Mouse (Mus musculus) embryonic stem cell, embryonic (primary cell): ENCODE data around the gene Smc4.
"Not testable (repeated sequence)": the region's sequence is repeated elsewhere in the genome, so short reads cannot be mapped to it uniquely, and the experiment has no call there.

Experiments used
- CTCF ChIA-PET, 4 experiments: fragments of 300-600 bp in 2 of 4; fragments of 350-600 bp in 2 of 4; sonication (Branson Sonifier 250); formaldehyde crosslinking; loops; one replicate each; lab custom pipeline; 2022; ENCODE audit warnings: inconsistent platforms in 2 of 4; lab: Charles Lee
- POLR2A ChIA-PET, 4 experiments: fragments of 300-600 bp in 2 of 4; fragments of 350-600 bp in 2 of 4; sonication (Branson Sonifier 250); formaldehyde crosslinking; loops; one replicate each; lab custom pipeline; 2022; ENCODE audit warnings: antibody characterized with exemption in 4 of 4, inconsistent platforms in 1 of 4; lab: Charles Lee

Gene Smc4

DNA sequence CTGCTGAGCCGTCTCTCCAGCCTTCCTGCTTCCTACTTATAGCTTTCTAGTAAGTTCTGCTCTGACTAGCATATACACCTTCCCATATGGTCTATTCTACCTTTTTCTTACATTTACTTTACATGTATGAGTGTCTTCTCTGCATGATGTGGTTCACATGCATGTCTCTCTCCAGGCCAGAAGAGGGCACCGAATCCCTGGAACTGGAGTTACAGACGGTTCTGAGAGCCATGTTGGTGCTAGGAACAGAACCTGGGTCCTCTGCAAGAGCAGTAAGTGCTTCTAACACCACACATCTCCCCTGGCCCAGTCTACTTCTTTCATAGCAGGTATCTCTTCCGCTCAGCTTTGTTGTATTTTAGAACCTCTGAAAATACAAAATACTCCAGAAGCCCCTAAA lies 1.8 kb upstream of the Smc4 start:
- ChIA-PET CTCF (interaction anchor here in 2 of 4 experiments (0.6 to 0.9 kb wide), 3 partner anchors 18 to 808 kb away, joined by 3 to 5 read pairs (median 4); no protein-coding TSS in a partner anchor), POLR2A (interaction anchor here in 2 of 4 experiments (0.6 to 6.7 kb wide), 6 partner anchors 8 to 512 kb away, joined by 3 to 43 read pairs (median 6); partner anchors contain the start of gene Trim59 (in 1 of the 2))

DNA sequence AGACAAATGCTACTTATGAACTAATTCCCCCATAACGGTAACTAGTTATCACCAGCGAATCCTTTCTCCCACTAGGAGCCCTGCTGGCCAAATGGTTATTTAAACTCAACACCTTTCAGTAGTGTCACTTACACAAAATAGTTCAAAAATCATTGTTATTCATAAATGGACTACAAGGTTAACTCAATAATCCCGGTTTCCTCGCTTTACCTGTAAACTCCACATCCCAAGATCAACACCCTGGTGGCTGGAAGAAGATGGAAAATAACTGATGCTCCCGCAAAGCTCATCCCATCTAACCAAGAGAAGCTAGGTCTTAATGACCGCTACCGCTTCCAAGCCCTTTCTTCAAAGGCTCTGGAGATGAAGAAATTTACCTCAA lies 492 bp upstream of the Smc4 start:
- ChIA-PET POLR2A (interaction anchor here in 3 of 4 experiments (0.6 to 6.7 kb wide), 30 partner anchors 8 to 469 kb away, joined by 3 to 48 read pairs (median 5); partner anchors contain the start of genes Kpna4 (in 2 of the 3) and Trim59 (in 2 of the 3)), CTCF (interaction anchor here in 1 of 4 experiments (1.0 kb wide), 1 partner anchor 16 kb away, joined by 3 read pairs; no protein-coding TSS in a partner anchor)

DNA sequence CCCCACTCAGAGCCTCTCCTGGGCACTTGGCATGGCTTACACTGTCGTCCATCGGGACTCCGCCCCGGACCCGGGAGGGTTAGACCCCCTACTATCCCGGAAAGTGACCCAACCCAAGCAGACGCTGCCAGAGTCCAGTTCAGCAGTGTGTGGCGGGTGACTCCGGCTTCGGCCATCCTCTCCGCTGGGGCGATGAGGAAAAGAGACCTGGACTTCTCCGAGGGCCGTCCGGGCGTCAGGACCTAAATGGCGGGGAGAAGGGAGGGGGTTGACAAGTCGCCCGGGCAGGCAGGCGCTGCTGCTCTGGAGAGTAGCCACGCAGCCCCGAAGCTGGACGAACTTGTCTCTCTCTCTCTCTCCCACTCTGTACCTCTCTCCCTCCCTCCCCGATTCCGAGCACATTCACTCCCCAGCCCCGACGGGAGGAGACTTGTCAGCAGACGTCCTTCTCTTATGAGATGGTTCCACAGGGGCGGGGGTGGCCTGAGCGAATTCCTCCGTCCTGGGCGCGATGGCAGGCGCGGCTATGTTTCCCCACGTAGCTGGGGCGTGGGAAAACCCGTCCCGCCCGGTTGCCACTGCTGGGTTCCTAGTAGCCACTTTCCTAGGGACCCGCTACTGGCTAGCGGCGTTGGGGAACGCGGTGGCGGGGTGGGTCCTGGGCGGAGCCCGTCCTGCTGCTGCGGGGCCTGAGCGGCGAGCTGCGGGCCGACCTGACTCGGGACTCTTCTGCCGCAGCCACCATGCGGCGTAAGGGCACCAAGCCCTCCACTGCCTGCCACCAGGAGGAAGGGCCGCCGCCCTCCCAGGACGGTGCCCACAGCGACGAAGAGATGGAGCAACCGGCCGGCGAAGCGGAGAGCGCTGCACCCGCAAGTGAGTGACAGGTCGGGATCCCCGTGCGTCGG lies 1.1 kb downstream of the Smc4 start:
- POLR2A ChIA-PET = interaction anchor here in 3 of 4 experiments (0.6 to 6.7 kb wide), 40 partner anchors 8 to 716 kb away, joined by 3 to 48 read pairs (median 6); partner anchors contain the start of genes Kpna4 (in 3 of the 3), Trim59 (in 3 of the 3), Nmd3 (in 1 of the 3) and Ppm1l (in 1 of the 3)
- CTCF ChIA-PET = no interaction called here

DNA sequence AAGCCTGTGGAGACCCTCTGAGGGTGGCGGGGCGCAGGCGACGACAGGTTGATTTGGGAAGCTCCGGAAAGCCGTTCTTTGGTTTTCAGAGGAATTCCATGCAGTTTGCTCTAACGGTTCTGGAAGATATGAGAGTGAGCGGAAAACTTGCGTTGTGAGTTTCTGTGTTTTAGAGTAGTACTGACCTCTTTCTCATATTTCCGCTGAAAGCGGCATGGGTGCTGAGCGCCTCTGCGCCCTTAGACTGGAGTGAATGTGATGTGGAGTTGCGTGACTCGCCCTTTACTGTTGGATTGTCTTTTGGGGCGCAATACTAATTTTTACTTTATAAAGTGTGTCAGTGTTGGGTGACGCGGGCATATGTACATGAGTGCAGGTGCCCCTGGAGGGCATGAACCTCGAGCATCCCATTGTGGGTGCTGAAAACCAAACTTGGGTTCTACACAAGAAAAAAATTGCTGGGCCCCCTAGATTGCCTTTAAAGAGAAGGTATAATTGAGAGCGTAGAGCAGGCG lies 1.8 kb downstream of the Smc4 start:
- CTCF ChIA-PET = interaction anchor here in 1 of 4 experiments (1.4 kb wide), 1 partner anchor 14 kb away, joined by 4 read pairs; no protein-coding TSS in a partner anchor

DNA sequence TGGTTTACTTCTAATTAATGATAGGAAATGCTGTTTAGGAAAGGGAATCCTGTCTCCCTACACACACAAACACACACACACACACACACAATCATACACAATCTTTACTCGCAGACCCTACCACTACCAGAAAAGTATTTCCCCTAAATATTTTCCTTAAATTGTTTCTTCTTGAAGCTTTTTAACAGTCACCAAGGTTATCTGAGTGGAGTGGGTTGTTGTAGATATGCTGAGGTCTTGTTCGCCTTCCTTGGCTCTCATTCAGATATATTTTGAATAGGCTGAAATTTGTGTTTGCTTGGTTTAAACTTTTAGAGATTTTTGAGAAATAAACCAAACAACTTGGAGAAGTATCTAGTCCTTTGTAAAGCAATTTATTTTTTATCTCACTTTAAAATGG lies 4.3 kb downstream of the Smc4 start:
- CTCF ChIA-PET = no interaction called here
- POLR2A ChIA-PET = interaction anchor here in 2 of 4 experiments (0.7 to 6.7 kb wide), 11 partner anchors 8 to 118 kb away, joined by 3 to 43 read pairs (median 6); partner anchors contain the start of genes Kpna4 (in 1 of the 2) and Trim59 (in 1 of the 2)

More for the DNA sequence above, 1.8 kb downstream of the Smc4 start:
- POLR2A ChIA-PET = interaction anchor here in 3 of 4 experiments (0.5 to 6.7 kb wide), 30 partner anchors 9 to 588 kb away, joined by 3 to 48 read pairs (median 6); partner anchors contain the start of genes Trim59 (in 3 of the 3), Kpna4 (in 1 of the 3) and Ppm1l (in 1 of the 3)

DNA sequence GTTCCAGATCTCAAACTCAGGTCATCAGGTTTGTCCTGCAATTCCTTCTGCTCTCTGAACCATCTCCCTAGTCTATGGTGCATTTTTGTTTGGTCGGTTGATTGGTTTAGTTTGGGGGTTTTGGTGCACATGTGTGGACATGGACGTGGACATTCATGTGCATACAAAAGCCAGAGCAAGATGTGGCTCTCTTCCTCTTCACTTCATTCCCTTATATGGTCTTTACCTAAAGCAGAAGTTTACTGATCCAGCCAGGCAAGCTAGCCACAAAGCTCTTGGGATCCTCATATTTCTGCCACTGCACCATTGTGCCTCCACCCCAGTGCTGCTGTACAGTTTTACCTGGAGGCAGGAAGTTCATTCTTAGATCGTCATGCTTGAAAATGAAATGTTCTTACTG lies 12.6 kb downstream of the Smc4 start:
- ChIA-PET CTCF (no interaction called here), POLR2A (interaction anchor here in 3 of 4 experiments (0.8 to 16.5 kb wide), 9 partner anchors 8 to 28 kb away, joined by 3 to 256 read pairs (median 5); partner anchors contain the start of genes Smc4 (in 2 of the 3), Ift80 (in 1 of the 3) and Trim59 (in 1 of the 3))

DNA sequence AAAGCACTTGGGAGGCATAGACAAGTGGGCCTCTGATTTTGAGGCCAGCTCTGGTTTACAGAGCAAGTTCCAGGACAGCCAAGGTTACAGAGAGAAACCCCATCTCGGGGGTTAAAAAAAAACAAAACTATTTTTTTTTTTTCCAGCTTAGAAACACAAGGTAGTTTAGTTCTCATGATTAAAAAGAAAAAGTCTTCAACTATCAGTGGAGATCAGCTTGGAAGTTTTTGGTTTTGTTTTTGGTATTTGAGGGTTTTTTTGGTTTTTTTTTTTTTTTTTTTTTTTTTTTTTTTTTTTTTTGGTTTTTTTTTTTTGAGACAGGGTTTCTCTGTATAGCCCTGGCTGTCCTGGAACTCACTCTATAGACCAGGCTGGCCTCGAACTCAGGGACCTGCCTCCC lies 14.1 kb downstream of the Smc4 start:
- POLR2A ChIA-PET = interaction anchor here (0.6 to 16.5 kb wide), 23 partner anchors 9 to 575 kb away, joined by 3 to 256 read pairs (median 4); partner anchors contain the start of genes Smc4 (in 2 of the 4), Ift80 (in 1 of the 4) and Trim59 (in 1 of the 4)
- CTCF ChIA-PET = not testable (repeated sequence)

DNA sequence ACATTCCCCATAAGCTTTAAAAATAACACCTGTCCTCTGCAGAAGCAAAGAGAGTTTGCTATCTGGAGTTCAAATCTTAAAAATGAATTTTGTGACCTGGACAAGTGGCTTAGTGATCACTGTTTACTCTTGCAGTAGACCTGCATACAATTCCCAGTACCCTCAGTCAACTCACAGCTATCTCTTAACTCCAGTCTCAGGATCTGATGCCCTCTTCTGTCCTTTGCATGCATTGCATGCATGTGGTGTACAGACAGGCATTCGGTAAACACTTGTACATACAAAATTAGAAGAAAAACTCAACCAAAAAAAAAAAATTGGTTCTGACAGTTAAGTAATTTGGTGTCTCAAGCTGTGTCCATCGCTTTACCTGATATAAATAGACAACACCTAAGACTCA lies 15.7 kb downstream of the Smc4 start:
- ChIA-PET POLR2A (interaction anchor here (0.6 to 16.5 kb wide), 24 partner anchors 9 to 733 kb away, joined by 3 to 256 read pairs (median 4); partner anchors contain the start of genes Ift80 (in 2 of the 4), Smc4 (in 2 of the 4) and Trim59 (in 1 of the 4)), CTCF (interaction anchor here (0.5 to 1.3 kb wide), 23 partner anchors 9 to 1589 kb away, joined by 3 to 8 read pairs (median 4); partner anchors contain the start of genes Ift80 (in 1 of the 4) and Smc4 (in 1 of the 4))

DNA sequence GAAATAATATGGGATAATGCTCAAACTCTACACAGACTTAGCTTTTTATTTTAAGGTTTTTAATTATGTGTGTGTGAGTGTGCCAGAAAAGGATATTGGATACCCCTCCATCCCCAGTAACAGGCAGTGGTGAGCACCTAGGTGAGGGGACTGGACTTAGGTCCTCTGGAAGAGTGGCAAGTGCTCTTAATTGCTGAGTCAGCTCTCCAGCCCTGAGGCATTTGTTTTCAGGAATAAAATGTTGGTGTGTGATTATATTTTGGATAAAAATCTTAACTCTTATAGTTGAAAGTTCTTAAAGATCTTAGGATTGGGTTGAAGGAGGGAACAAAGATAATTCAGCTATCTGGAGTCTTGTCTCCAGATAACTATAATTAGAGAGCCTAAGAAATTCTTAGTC lies 16.2 kb downstream of the Smc4 start:
- CTCF ChIA-PET = interaction anchor here (0.7 to 1.3 kb wide), 17 partner anchors 9 to 964 kb away, joined by 3 to 8 read pairs (median 3); partner anchors contain the start of genes Ift80 (in 1 of the 4) and Smc4 (in 1 of the 4)
- POLR2A ChIA-PET = interaction anchor here (0.6 to 16.5 kb wide), 20 partner anchors 8 to 732 kb away, joined by 3 to 256 read pairs (median 6); partner anchors contain the start of genes Ift80 (in 2 of the 4), Smc4 (in 2 of the 4) and Trim59 (in 1 of the 4)

DNA sequence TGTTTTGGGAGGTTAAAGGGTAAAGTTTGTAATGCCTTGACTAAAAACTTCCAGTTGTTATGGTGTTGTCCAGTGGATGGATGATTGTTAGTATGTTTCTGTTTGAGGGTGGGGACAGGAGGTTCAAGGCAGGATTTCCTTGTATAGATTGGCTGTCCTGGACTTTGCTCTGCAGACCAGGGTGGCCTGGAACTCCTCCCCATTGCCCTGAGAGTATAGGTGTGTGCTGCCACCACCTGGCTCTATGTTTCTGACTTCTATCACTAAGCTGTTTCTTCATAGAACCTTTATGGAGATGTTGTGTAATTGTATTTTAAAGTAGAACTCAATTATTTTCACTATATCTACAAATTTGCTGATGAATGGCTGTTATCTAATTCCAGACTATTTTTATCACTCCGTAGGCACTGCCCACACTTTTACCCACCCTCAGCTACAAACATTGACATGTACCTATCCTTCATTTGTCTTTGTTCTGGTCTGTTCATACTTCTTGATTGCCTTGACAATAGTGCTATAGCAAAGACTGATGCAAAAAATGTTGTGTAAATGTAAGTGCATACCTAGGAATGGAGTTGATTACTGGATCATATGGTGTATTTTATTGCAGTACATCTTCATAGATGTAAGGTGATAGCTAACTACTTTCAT lies 21.7 kb downstream of the Smc4 start:
- ChIA-PET CTCF (interaction anchor here in 1 of 4 experiments (0.5 kb wide), 1 partner anchor 19 kb away, joined by 3 read pairs; no protein-coding TSS in a partner anchor), POLR2A (interaction anchor here in 3 of 4 experiments (0.6 to 16.5 kb wide), 12 partner anchors 9 to 319 kb away, joined by 3 to 256 read pairs (median 4); partner anchors contain the start of genes Kpna4 (in 1 of the 3), Smc4 (in 1 of the 3) and Trim59 (in 1 of the 3))

DNA sequence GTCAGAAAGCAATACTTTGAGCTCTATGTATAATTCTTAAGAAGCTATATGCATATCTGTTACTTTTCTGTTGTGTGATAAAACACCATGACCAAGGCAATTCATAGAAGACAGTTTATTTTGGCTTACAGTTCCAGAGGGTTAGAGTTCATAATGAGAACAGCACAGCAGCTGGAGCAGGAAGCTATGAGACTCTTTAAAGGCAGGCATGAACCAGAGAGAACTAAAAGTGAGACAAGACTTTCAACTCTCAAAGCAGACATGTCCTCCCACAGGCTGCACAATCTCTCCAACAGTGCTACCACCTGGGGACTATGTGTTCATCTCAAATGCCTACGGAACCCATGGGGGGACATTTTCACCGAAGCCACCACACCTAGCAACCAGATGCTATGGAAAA lies 35.6 kb downstream of the Smc4 start:
- CTCF ChIA-PET = interaction anchor here in 3 of 4 experiments (0.5 to 0.7 kb wide), 4 partner anchors 10 to 1698 kb away, joined by 3 to 5 read pairs (median 4); no protein-coding TSS in a partner anchor

DNA sequence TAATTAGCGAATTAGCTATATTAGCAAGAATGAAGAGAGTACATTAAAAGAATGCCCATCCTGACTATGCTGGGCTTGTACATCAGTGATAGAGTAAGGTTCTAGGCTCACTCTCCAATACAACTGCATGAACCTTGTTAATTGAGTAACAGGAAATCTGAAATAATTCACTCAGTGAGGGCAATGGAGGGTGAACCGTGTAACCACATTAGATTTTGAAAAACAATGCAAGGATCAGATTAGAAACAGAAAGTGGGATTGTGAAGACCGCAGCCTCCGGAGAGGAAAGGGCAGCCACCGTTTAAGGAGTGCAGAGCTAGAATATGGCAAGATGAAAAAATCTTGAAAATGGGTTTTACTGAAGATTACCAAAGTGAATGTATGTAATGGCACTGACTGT lies 36.8 kb downstream of the Smc4 start:
- ChIA-PET POLR2A (interaction anchor here in 3 of 4 experiments (0.7 to 14.1 kb wide), 8 partner anchors 13 to 75 kb away, joined by 3 to 256 read pairs (median 3); no protein-coding TSS in a partner anchor), CTCF (interaction anchor here in 1 of 4 experiments (0.7 kb wide), 1 partner anchor 21 kb away, joined by 3 read pairs; no protein-coding TSS in a partner anchor)

More for the DNA sequence above, 35.6 kb downstream of the Smc4 start:
- POLR2A ChIA-PET = interaction anchor here in 3 of 4 experiments (0.6 to 14.1 kb wide), 16 partner anchors 8 to 1066 kb away, joined by 3 to 256 read pairs (median 3); partner anchors contain the start of genes Ift80 (in 1 of the 3) and Smc4 (in 1 of the 3)

DNA sequence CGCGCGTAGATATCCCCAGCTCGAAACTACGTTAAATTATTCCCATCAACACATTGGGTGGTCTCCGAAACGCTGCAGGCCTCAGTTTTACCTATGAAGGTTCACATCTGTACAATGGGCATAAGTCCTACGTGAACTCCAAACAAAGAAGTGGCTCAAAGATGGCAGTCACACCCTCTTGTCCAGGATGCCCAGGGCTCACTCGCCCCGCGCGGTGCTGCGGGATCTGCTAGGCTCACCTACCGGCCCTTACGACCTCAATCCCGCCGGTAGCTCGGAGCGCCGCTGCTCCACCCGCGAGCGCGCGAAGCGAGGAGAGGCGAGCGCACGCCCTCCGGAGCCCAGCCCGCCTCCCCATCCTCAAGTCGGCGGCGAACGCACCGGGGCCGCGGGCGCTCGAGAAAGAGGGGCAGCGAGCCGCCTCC lies 39.6 kb downstream of the Smc4 start:
- CTCF ChIA-PET = interaction anchor here in 1 of 4 experiments (1.0 kb wide), 1 partner anchor 24 kb away, joined by 5 read pairs; no protein-coding TSS in a partner anchor
- POLR2A ChIA-PET = interaction anchor here in 3 of 4 experiments (0.8 to 14.1 kb wide), 26 partner anchors 9 to 272 kb away, joined by 3 to 256 read pairs (median 6); partner anchors contain the start of genes Ift80 (in 2 of the 3), Smc4 (in 2 of the 3), Kpna4 (in 1 of the 3) and Ppm1l (in 1 of the 3)

DNA sequence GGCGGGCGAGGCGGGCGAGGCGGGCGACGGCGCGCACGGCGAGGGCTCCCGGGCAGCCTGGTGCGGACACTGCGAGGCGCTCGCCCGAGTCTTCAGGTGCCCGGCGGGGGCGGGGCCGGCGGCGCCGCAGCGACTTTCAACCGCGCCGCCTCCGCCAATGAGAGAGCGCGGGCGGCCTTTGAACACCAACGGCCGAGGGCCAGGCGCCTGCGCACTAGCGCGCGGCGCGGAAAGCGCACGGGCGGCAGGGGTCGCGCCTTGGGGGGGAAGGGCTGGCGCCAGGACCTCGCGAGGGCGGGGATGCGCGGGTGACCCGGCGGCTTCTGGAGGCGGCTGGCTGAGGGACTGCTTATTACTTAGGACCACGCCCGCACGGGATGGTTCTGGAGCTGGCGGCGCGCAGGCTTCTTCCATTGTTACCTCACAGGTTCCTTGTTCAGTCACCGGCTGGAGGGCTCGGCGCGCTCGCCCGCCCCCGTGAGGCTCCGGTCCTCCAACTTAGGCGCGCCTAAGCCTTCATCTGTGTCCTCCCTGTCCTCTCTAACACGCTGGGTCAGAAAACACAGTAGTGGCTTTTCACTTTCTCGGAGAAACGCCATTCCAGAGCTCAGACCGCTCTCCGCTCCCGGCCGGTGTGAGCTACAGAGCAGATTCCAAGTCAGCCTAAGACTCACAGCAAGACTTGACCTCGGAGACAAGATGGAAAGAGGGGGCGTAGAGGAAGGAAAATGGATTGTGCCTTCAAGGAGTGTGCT lies 40.3 kb downstream of the Smc4 start, which contains the start of gene Trim59:
Gene Trim59 (minus strand): TSS at position 111 of the 755 bp plus-strand sequence.
- CTCF ChIA-PET = interaction anchor here in 2 of 4 experiments (1.0 to 1.7 kb wide), 3 partner anchors 25 to 328 kb away, joined by 4 read pairs; no protein-coding TSS in a partner anchor
- POLR2A ChIA-PET = interaction anchor here (0.5 to 14.1 kb wide), 58 partner anchors 9 to 710 kb away, joined by 3 to 256 read pairs (median 4); partner anchors contain the start of genes Ift80 (in 2 of the 4), Kpna4 (in 2 of the 4), Ppm1l (in 2 of the 4) and Smc4 (in 2 of the 4)

DNA sequence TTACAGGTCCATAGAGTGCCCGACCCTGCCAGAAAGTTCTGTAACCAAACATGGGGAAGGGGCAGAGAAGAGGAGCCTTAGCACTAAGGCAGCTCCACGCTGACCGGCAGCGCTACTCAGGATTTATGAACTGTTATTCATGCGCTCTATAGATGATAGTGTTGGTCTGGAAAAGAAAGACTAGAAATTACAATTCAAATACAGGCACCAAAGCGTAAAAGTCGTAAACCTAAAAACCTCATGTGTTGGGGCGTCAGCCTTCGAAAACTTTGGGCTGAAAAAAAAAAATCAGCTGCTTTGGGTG lies 40.8 kb downstream of the Smc4 start:
- ChIA-PET POLR2A (interaction anchor here (0.5 to 14.1 kb wide), 61 partner anchors 10 to 710 kb away, joined by 3 to 256 read pairs (median 4); partner anchors contain the start of genes Ift80 (in 2 of the 4), Kpna4 (in 2 of the 4), Ppm1l (in 2 of the 4) and Smc4 (in 2 of the 4)), CTCF (interaction anchor here in 3 of 4 experiments (0.7 to 1.7 kb wide), 4 partner anchors 19 to 328 kb away, joined by 3 to 4 read pairs (median 4); no protein-coding TSS in a partner anchor)
